Mouse (Mus musculus): Measurements from ENCODE around the gene Tmem259. TPM values are rescaled to one million over a fixed set of nuclear protein-coding genes. Genes with fewer than 3 reads are reported as not detected.

The Tmem259 gene
- polyA plus RNA-seq, 1 experiment, result 262 TPM

DNA sequence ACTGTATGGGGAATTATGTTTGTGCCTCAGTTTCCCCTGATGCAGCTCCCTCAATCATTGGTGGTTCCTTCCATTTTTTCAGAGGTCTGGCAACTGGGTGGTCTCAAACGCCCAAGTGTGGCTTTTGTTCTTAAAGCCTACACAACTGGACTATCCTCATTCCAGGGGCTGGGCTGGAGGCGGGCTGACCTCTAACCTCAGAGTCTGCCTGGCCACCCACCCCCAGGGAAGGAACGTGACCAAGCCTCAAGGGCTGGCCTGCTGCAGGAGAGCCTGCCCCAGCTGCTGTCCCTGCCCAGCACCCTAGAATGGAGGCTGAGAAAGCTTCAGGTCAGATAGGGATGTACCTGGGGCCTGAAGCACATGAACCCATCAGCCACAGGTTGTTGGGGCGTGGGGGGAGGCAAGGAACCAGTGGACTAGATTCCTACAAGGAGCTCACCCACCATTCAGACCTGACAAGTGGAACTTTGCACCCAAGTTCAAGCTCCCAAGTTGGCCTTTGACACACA, 27.4 kb downstream of the Tmem259 start:
- Histone ChIP-seq H3K36me3 (ENCODE audit: control insufficient read depth, insufficient read depth, low read length) (no peaks in the 10 kb centered on the region), H3K27me3 (replicated peaks; ENCODE audit: control insufficient read depth, insufficient read depth, low read length) (no peaks in the 10 kb centered on the region), H3K4me3 (ENCODE audit: insufficient read depth, low read depth, low read length) (no peak overlapping the region), H3K27ac (ENCODE audit: insufficient read depth, low read depth, low read length) (no peak overlapping the region), H3K4me1 (ENCODE audit: control insufficient read depth, insufficient read depth, low read length) (peaks cover 5% of the 10 kb centered on the region; the same call in 1 of the 2 replicates)
- 59% methylated on average over 4 of the region's 4 CpGs for whole genome bisulfite sequencing
- DNase-seq, result no peak
- TF ChIP-seq CTCF (conservative IDR thresholded peaks at IDR 0.05; ENCODE audit: insufficient read depth, insufficient read length, low read depth, low read length) (no peak), POLR2A (IDR thresholded peaks at IDR 0.05; ENCODE audit: low read depth, low read length) (no peak)

- 83% methylated on average over 9 of the region's 9 CpGs for WGBS
- Histone ChIP-seq H3K36me3 (ENCODE audit: control insufficient read depth, insufficient read depth, low read length) (no peaks in the 10 kb centered on the region), H3K4me1 (ENCODE audit: control insufficient read depth, insufficient read depth, low read length) (peaks cover 3% of the 10 kb centered on the region; the same call in 1 of the 2 replicates), H3K27ac (ENCODE audit: insufficient read depth, low read depth, low read length) (no peak overlapping the region), H3K27me3 (replicated peaks; ENCODE audit: control insufficient read depth, insufficient read depth, low read length) (no peaks in the 10 kb centered on the region), H3K4me3 (ENCODE audit: insufficient read depth, low read depth, low read length) (no peak overlapping the region)
- no peak for TF ChIP-seq CTCF (conservative IDR thresholded peaks at IDR 0.05; ENCODE audit: insufficient read depth, insufficient read length, low read depth, low read length)
- TF ChIP-seq POLR2A (IDR thresholded peaks at IDR 0.05; ENCODE audit: low read depth, low read length), result no peak
- no peak for DNase-seq
Measured at GRCm38 (mm10) chr10:79955691-79956090, 28.4 kb downstream of the Tmem259 start.

- Histone ChIP-seq H3K27ac (ENCODE audit: insufficient read depth, low read depth, low read length) (no peak overlapping the region), H3K27me3 (replicated peaks; ENCODE audit: control insufficient read depth, insufficient read depth, low read length) (no peaks in the 10 kb centered on the region), H3K4me3 (ENCODE audit: insufficient read depth, low read depth, low read length) (no peak overlapping the region), H3K4me1 (ENCODE audit: control insufficient read depth, insufficient read depth, low read length) (peaks cover 10% of the 10 kb centered on the region; the same call in 1 of the 2 replicates), H3K36me3 (ENCODE audit: control insufficient read depth, insufficient read depth, low read length) (no peaks in the 10 kb centered on the region)
- 72% methylated on average over 6 of the region's 6 CpGs for WGBS
- TF ChIP-seq POLR2A (IDR thresholded peaks at IDR 0.05; ENCODE audit: low read depth, low read length) (no peak), CTCF (conservative IDR thresholded peaks at IDR 0.05; ENCODE audit: insufficient read depth, insufficient read length, low read depth, low read length) (peak; percentile 69)
- peak; percentile 58 for DNase-seq
Measured at GRCm38 (mm10) chr10:79953946-79954345, 30.2 kb downstream of the Tmem259 start.

- Histone ChIP-seq H3K27me3 (replicated peaks; ENCODE audit: control insufficient read depth, insufficient read depth, low read length) (no peaks in the 10 kb centered on the region), H3K4me1 (ENCODE audit: control insufficient read depth, insufficient read depth, low read length) (peaks cover 10% of the 10 kb centered on the region; the same call in 1 of the 2 replicates), H3K4me3 (ENCODE audit: insufficient read depth, low read depth, low read length) (no peak overlapping the region), H3K36me3 (ENCODE audit: control insufficient read depth, insufficient read depth, low read length) (no peaks in the 10 kb centered on the region), H3K27ac (ENCODE audit: insufficient read depth, low read depth, low read length) (no peak overlapping the region)
- no peak for DNase-seq
- TF ChIP-seq CTCF (conservative IDR thresholded peaks at IDR 0.05; ENCODE audit: insufficient read depth, insufficient read length, low read depth, low read length) (no peak), POLR2A (IDR thresholded peaks at IDR 0.05; ENCODE audit: low read depth, low read length) (no peak)
- 82% methylated on average over 18 of the region's 18 CpGs for WGBS
Measured at GRCm38 (mm10) chr10:79950661-79951060, 33.5 kb downstream of the Tmem259 start.

DNA sequence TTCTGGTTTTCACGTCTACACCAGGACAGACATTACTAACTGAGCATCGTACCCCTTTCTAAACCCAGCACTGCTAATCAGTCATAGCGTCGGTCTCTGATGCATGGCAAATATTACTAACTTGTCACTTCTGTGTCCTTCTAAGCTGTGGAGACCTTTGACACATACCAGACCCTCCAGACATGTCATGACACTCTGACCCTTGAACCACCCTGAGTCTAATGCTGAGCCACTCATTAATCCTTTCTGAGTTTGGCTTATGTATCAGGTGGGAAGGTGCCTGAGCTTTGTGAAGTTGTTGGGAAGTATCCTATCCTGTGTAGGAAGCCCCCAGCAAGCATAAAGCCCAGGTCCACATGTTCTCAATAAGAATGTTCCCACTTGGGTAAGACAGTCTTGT, 34.3 kb downstream of the Tmem259 start:
- TF ChIP-seq POLR2A (IDR thresholded peaks at IDR 0.05; ENCODE audit: low read depth, low read length), result no peak
- TF ChIP-seq CTCF (conservative IDR thresholded peaks at IDR 0.05; ENCODE audit: insufficient read depth, insufficient read length, low read depth, low read length), result no peak
- WGBS, result 67% methylated on average over 4 of the region's 4 CpGs
- no peaks in the 10 kb centered on the region for H3K36me3 ChIP-seq (ENCODE audit: control insufficient read depth, insufficient read depth, low read length)
- H3K4me1 ChIP-seq (ENCODE audit: control insufficient read depth, insufficient read depth, low read length), result peaks cover 14% of the 10 kb centered on the region; the same call in 1 of the 2 replicates
- DNase-seq, result peak; percentile 73
- H3K27ac ChIP-seq (ENCODE audit: insufficient read depth, low read depth, low read length), result no peak overlapping the region
- no peaks in the 10 kb centered on the region for H3K27me3 ChIP-seq (replicated peaks; ENCODE audit: control insufficient read depth, insufficient read depth, low read length)
- no peak overlapping the region for H3K4me3 ChIP-seq (ENCODE audit: insufficient read depth, low read depth, low read length)

DNA sequence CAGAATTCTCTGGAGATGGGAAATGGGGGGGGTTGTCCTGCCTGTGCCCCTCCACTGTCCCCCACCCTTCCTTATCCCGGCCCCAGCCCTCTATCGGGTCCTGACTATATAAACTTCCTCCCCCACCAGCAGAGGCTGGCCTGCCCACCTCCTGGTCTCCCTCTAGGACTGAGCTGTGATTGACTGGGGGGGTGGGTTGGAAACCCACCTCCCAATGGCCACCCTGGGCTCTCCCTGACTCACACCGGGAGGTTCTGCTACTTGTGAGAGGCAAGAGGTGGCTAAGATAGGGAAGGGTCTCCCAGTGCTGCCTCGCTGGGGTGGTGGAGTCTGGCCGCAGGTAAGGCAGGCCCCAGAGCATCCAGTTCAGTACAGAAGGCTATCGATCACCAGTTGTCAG, 36.6 kb downstream of the Tmem259 start:
- H3K27ac ChIP-seq (ENCODE audit: insufficient read depth, low read depth, low read length), result no peak overlapping the region
- H3K4me3 ChIP-seq (ENCODE audit: insufficient read depth, low read depth, low read length), result no peak overlapping the region
- peaks cover 20% of the 10 kb centered on the region; the same call in 1 of the 2 replicates for H3K4me1 ChIP-seq (ENCODE audit: control insufficient read depth, insufficient read depth, low read length)
- no peaks in the 10 kb centered on the region for H3K36me3 ChIP-seq (ENCODE audit: control insufficient read depth, insufficient read depth, low read length)
- H3K27me3 ChIP-seq (replicated peaks; ENCODE audit: control insufficient read depth, insufficient read depth, low read length), result no peaks in the 10 kb centered on the region
- DNase-seq, result no peak
- TF ChIP-seq POLR2A (IDR thresholded peaks at IDR 0.05; ENCODE audit: low read depth, low read length) (no peak), CTCF (conservative IDR thresholded peaks at IDR 0.05; ENCODE audit: insufficient read depth, insufficient read length, low read depth, low read length) (no peak)
- WGBS, result 79% methylated on average over 6 of the region's 6 CpGs

- Histone ChIP-seq H3K4me1 (ENCODE audit: control insufficient read depth, insufficient read depth, low read length) (peaks cover 20% of the 10 kb centered on the region; the same call in 1 of the 2 replicates), H3K27ac (ENCODE audit: insufficient read depth, low read depth, low read length) (peak overlapping the region; percentile 91), H3K36me3 (ENCODE audit: control insufficient read depth, insufficient read depth, low read length) (no peaks in the 10 kb centered on the region), H3K4me3 (ENCODE audit: insufficient read depth, low read depth, low read length) (peak overlapping the region; percentile 25), H3K27me3 (replicated peaks; ENCODE audit: control insufficient read depth, insufficient read depth, low read length) (no peaks in the 10 kb centered on the region)
- WGBS, result 48% methylated on average over 7 of the region's 7 CpGs
- TF ChIP-seq POLR2A (IDR thresholded peaks at IDR 0.05; ENCODE audit: low read depth, low read length) (no peak), CTCF (conservative IDR thresholded peaks at IDR 0.05; ENCODE audit: insufficient read depth, insufficient read length, low read depth, low read length) (no peak)
- no peak for DNase-seq
Measured at GRCm38 (mm10) chr10:79946752-79947322, 37.3 kb downstream of the Tmem259 start.
